Mouse (Mus musculus) E14TG2a.4 (cell line): ENCODE data around the gene Lhfpl3.

Experiments used
- H3K27me3 ChIP-seq: 2 replicates; pipeline ENCODE4 v1.6.1; 2014; ENCODE audit warnings: low read length, control low read depth; ENCODE audit not compliant: insufficient read depth
- H3K36me3 ChIP-seq: 2 replicates; pipeline ENCODE4 v1.6.1; 2014; ENCODE audit warnings: low read length, control low read depth; ENCODE audit not compliant: insufficient read depth
- H3K4me1 ChIP-seq: replicated peaks from 2 replicates; pipeline ENCODE4 v1.6.1; 2014; ENCODE audit warnings: low read depth, low read length, control low read depth
- H3K4me3 ChIP-seq: replicated peaks from 2 replicates; pipeline ENCODE4 v1.5.1; 2014; ENCODE audit warnings: mild to moderate bottlenecking, low read length
- H3K9me3 ChIP-seq: 2 replicates; pipeline ENCODE4 v1.6.1; 2014; ENCODE audit warnings: low read length, control low read depth
- CTCF ChIP-seq: conservative IDR thresholded peaks from 2 replicates; pipeline ENCODE4 v1.5.1; 2014; ENCODE audit warnings: low read length
- NANOG ChIP-seq: IDR thresholded peaks from 2 replicates; pipeline ENCODE4 v1.6.1; 2014; ENCODE audit warnings: borderline replicate concordance, low read length, mixed read lengths
- POU5F1 ChIP-seq: IDR thresholded peaks from 2 replicates; pipeline ENCODE4 v1.6.1; 2014; ENCODE audit warnings: low read length, borderline replicate concordance

The Lhfpl3 gene

GRCm38 (mm10) chr5:23040429-23040828 is 294.6 kb downstream of the Lhfpl3 start:
- no peak for TF ChIP-seq CTCF
- TF ChIP-seq NANOG: no peak
- TF ChIP-seq POU5F1: no peak
- Histone ChIP-seq H3K27me3 (no peaks in the 10 kb centered on the region), H3K4me3 (no peak overlapping the region), H3K4me1 (no peaks in the 10 kb centered on the region), H3K9me3 (no peaks in the 10 kb centered on the region), H3K36me3 (no peaks in the 10 kb centered on the region)

GRCm38 (mm10) chr5:23042862-23043261 is 297.0 kb downstream of the Lhfpl3 start:
- H3K4me3 ChIP-seq: no peak overlapping the region
- no peaks in the 10 kb centered on the region for H3K4me1 ChIP-seq
- TF ChIP-seq POU5F1: no peak
- no peak for TF ChIP-seq NANOG
- no peak for TF ChIP-seq CTCF
- H3K36me3 ChIP-seq: no peaks in the 10 kb centered on the region
- H3K27me3 ChIP-seq: no peaks in the 10 kb centered on the region
- H3K9me3 ChIP-seq: no peaks in the 10 kb centered on the region

GRCm38 (mm10) chr5:23049083-23049663 is 303.3 kb downstream of the Lhfpl3 start:
- H3K4me3 ChIP-seq: no peak overlapping the region
- H3K27me3 ChIP-seq: no peaks in the 10 kb centered on the region

GRCm38 (mm10) chr5:23051458-23051857 is 305.6 kb downstream of the Lhfpl3 start:
- Histone ChIP-seq H3K27me3 (no peaks in the 10 kb centered on the region), H3K4me1 (no peaks in the 10 kb centered on the region), H3K9me3 (no peaks in the 10 kb centered on the region), H3K4me3 (no peak overlapping the region), H3K36me3 (no peaks in the 10 kb centered on the region)
- TF ChIP-seq POU5F1 (no peak), NANOG (no peak), CTCF (no peak)

More at GRCm38 (mm10) chr5:23049083-23049663, 303.3 kb downstream of the Lhfpl3 start:
- Histone ChIP-seq H3K4me1 (no peaks in the 10 kb centered on the region), H3K36me3 (no peaks in the 10 kb centered on the region), H3K9me3 (no peaks in the 10 kb centered on the region)
- TF ChIP-seq CTCF: no peak
- TF ChIP-seq POU5F1: no peak
- no peak for TF ChIP-seq NANOG

GRCm38 (mm10) chr5:23094894-23095293 is 349.0 kb downstream of the Lhfpl3 start:
- TF ChIP-seq NANOG (no peak), POU5F1 (no peak), CTCF (no peak)
- Histone ChIP-seq H3K4me3 (no peak overlapping the region), H3K4me1 (no peaks in the 10 kb centered on the region), H3K27me3 (no peaks in the 10 kb centered on the region), H3K9me3 (no peaks in the 10 kb centered on the region), H3K36me3 (no peaks in the 10 kb centered on the region)

GRCm38 (mm10) chr5:23106536-23106935 is 360.7 kb downstream of the Lhfpl3 start:
- Histone ChIP-seq H3K36me3 (no peaks in the 10 kb centered on the region), H3K4me3 (no peak overlapping the region), H3K4me1 (no peaks in the 10 kb centered on the region), H3K9me3 (no peaks in the 10 kb centered on the region), H3K27me3 (no peaks in the 10 kb centered on the region)
- TF ChIP-seq NANOG (no peak), POU5F1 (no peak), CTCF (no peak)

GRCm38 (mm10) chr5:23111307-23111706 is 365.4 kb downstream of the Lhfpl3 start:
- no peaks in the 10 kb centered on the region for H3K27me3 ChIP-seq
- TF ChIP-seq NANOG: no peak
- no peak for TF ChIP-seq CTCF
- no peak for TF ChIP-seq POU5F1
- H3K36me3 ChIP-seq: no peaks in the 10 kb centered on the region
- H3K9me3 ChIP-seq: no peaks in the 10 kb centered on the region
- H3K4me1 ChIP-seq: no peaks in the 10 kb centered on the region
- no peak overlapping the region for H3K4me3 ChIP-seq

- H3K27me3 ChIP-seq: no peaks in the 10 kb centered on the region
- no peaks in the 10 kb centered on the region for H3K36me3 ChIP-seq
- no peak overlapping the region for H3K4me3 ChIP-seq
- TF ChIP-seq CTCF: no peak
- no peak for TF ChIP-seq NANOG
- TF ChIP-seq POU5F1: no peak
- no peaks in the 10 kb centered on the region for H3K4me1 ChIP-seq
- no peaks in the 10 kb centered on the region for H3K9me3 ChIP-seq
Measured at GRCm38 (mm10) chr5:23114249-23114648, 368.4 kb downstream of the Lhfpl3 start.

- Histone ChIP-seq H3K9me3 (peaks cover 12% of the 10 kb centered on the region), H3K4me3 (no peak overlapping the region), H3K4me1 (no peaks in the 10 kb centered on the region), H3K27me3 (no peaks in the 10 kb centered on the region), H3K36me3 (no peaks in the 10 kb centered on the region)
- no peak for TF ChIP-seq NANOG
- TF ChIP-seq POU5F1: no peak
- no peak for TF ChIP-seq CTCF
Measured at GRCm38 (mm10) chr5:23126851-23127250, 381.0 kb downstream of the Lhfpl3 start.
